Mouse (Mus musculus) embryonic fibroblast, embryonic 13.5 days (primary cell): ENCODE measurements around the gene Foxk1.

ENCODE experiments used
- CTCF ChIP-seq: IDR thresholded peaks from 2 replicates; pipeline ENCODE4 v1.5.1; 2011; ENCODE audit warnings: mild to moderate bottlenecking, control low read depth, low read length, moderate library complexity, borderline replicate concordance; ENCODE audit not compliant: insufficient read depth
- POLR2A ChIP-seq: IDR thresholded peaks from 2 replicates; pipeline ENCODE4 v1.6.1; 2011; ENCODE audit warnings: low read depth, mild to moderate bottlenecking, control low read depth, low read length, moderate library complexity

DNA sequence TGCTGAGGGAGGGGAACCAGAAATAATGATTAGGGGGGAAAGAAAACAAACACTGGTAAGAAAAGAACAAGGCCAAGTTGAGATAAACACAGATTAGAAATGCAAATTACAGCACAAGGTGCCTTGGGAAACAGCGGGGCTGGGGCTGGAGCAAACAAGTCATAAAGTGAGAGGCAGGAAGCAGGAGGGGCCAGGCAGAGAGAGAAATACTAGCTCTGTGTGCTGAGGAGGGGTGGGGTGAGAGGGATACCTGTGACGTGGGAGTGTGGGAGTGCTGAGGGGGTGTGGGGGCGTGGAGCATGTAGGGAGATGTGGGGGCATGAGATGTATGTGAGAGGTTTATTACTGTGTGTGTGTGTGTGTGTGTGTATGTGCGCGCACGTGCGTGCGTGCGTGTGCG, 99.6 kb downstream of the Foxk1 start:
- no peak for TF ChIP-seq POLR2A
- no peak for TF ChIP-seq CTCF
